In the genomic region with DNA sequence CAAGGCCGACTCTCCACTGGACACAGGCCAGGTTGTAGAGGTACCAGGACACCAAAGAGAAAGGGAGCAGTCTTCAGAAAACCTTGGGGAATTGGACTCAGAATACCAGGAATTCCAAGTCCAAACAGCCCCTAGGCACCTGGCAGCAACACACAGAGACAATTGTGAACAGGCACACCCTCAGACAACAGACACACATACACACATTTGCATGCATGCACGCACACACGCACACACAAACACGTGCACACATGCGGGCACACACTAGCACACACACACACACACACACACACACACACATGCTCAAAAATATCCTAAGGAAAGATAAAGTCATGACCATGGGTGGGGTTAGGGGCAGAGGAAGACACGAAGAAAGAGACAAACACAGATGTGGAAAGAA, we compare ENCODE assay signal across 27 mouse cellular contexts. TPM values are rescaled to one million over a fixed set of nuclear protein-coding genes. Genes with fewer than 3 reads are reported as not detected.
A peak's percentile ranks its signal among the peaks of the same experiment; 100 is the strongest.
DNase-seq lines count a peak whose midpoint lies in the region; ATAC-seq and TF ChIP-seq lines count a peak whose summit lies in the region.
"Had no signal": no experiment of that assay in that cellular context is flagged by ENCODE, and none has a peak within 500 bp of the region (broad histone marks: within the 10 kb centered on the region; RNA-seq: fewer than 3 reads in every experiment).

No protein-coding gene starts in this region.

- H3K27ac ChIP-seq in liver, postnatal 0 days (ENCODE audit: low read depth): no peak overlapping the region
- no peak overlapping the region for H3K27ac ChIP-seq in liver, embryonic 11.5 days (ENCODE audit: low read depth, low read length)
- H3K27ac ChIP-seq: forebrain, embryonic 13.5 days; liver, embryonic 13.5 days; lung, embryonic 15.5 days; midbrain, embryonic 13.5 days; neural tube, embryonic 13.5 days; stomach, embryonic 15.5 days had no signal

- DNase-seq in gastrocnemius, postnatal 14 days: peak; percentile 38
- no peak for DNase-seq in gastrocnemius, adult 18-20 months (ENCODE audit: low spot score)
- peak; percentile 52 for DNase-seq in liver, postnatal 0 days
- DNase-seq in liver, embryonic 11.5 days (ENCODE audit: low spot score): no peak
- DNase-seq in R1 (ENCODE audit: low read depth, low spot score): peak; percentile 46
- DNase-seq in splenic B cell, adult 2 months (ENCODE audit: low read depth, low spot score): peak; percentile 23
- DNase-seq in right cerebral cortex, postnatal 10 days (ENCODE audit: low spot score in 2 of 2): no peak
- DNase-seq in left cerebral cortex, postnatal 36 days (ENCODE audit: low spot score in 2 of 2): no peak
- DNase-seq: B cell, adult 2 months; cerebellum, adult 2 months; cerebellum, postnatal 36 days; heart, adult 18-20 months; kidney, adult 2 months; kidney, postnatal 10 days; left cerebral cortex, postnatal 4 days; liver, embryonic 13.5 days; right cerebral cortex, adult 18-20 months; thymus, postnatal 14 days had no signal

- TF ChIP-seq EP300 in liver, postnatal 0 days (IDR thresholded peaks at IDR 0.05; ENCODE audit: low read depth): no peak

- H3K9ac ChIP-seq in liver, postnatal 0 days (replicated peaks): no peak overlapping the region
- H3K9ac ChIP-seq in liver, embryonic 11.5 days (ENCODE audit: low read depth, low read length): no peak overlapping the region
- H3K9ac ChIP-seq: forebrain, embryonic 13.5 days; liver, embryonic 13.5 days; lung, embryonic 15.5 days; midbrain, embryonic 13.5 days; neural tube, embryonic 13.5 days; stomach, embryonic 15.5 days had no signal

- no peak for ATAC-seq in liver, postnatal 0 days
- ATAC-seq in liver, embryonic 11.5 days (replicated peaks; ENCODE audit: low FRiP score): no peak
- ATAC-seq: forebrain, embryonic 13.5 days; midbrain, embryonic 13.5 days had no signal

- no peaks in the 10 kb centered on the region for H3K4me1 ChIP-seq in liver, postnatal 0 days (ENCODE audit: insufficient read depth)
- no peaks in the 10 kb centered on the region for H3K4me1 ChIP-seq in liver, embryonic 11.5 days (replicated peaks; ENCODE audit: control insufficient read depth, insufficient read depth, low read length)
- H3K4me1 ChIP-seq: forebrain, embryonic 13.5 days; liver, embryonic 13.5 days; lung, embryonic 15.5 days; midbrain, embryonic 13.5 days; neural tube, embryonic 13.5 days; stomach, embryonic 15.5 days had no signal

- H3K4me3 ChIP-seq in liver, postnatal 0 days (ENCODE audit: low read depth, low read length): no peak overlapping the region
- H3K4me3 ChIP-seq in liver, embryonic 11.5 days (ENCODE audit: low read depth, low read length): no peak overlapping the region
- H3K4me3 ChIP-seq: forebrain, embryonic 13.5 days; liver, embryonic 13.5 days; lung, embryonic 15.5 days; midbrain, embryonic 13.5 days; neural tube, embryonic 13.5 days; stomach, embryonic 15.5 days had no signal

- WGBS in liver, postnatal 0 days (ENCODE audit: insufficient replicate concordance): 81% methylated on average over 6 of the region's 6 CpGs
- WGBS in liver, embryonic 11.5 days: 79% methylated on average over 6 of the region's 6 CpGs

- no peak for TF ChIP-seq CTCF in liver, postnatal 0 days (IDR thresholded peaks at IDR 0.05; ENCODE audit: low read depth)

- intact Hi-C loops in gastrocnemius, postnatal 14 days (cut with DNase I; ENCODE audit: low total_unique reads): no loop called here
- intact Hi-C loops in left cerebral cortex, postnatal 36 days (cut with DNase I): no loop called here

- H3K27me3 ChIP-seq in liver, postnatal 0 days (ENCODE audit: insufficient read depth, low read length): no peaks in the 10 kb centered on the region
- H3K27me3 ChIP-seq in liver, embryonic 11.5 days (replicated peaks; ENCODE audit: control insufficient read depth, insufficient read depth, low read length): no peaks in the 10 kb centered on the region
- H3K27me3 ChIP-seq in splenic B cell, adult 2 months (ENCODE audit: control insufficient read depth, insufficient read depth, low read length, poor library complexity, severe bottlenecking): no peaks in the 10 kb centered on the region
- H3K27me3 ChIP-seq: forebrain, embryonic 13.5 days; liver, embryonic 13.5 days; lung, embryonic 15.5 days; midbrain, embryonic 13.5 days; neural tube, embryonic 13.5 days; stomach, embryonic 15.5 days had no signal

- H3K9me3 ChIP-seq in liver, postnatal 0 days (ENCODE audit: low read length): peaks cover 4% of the 10 kb centered on the region
- H3K9me3 ChIP-seq in liver, embryonic 11.5 days (ENCODE audit: control insufficient read depth, low read length): peaks cover 5% of the 10 kb centered on the region; the same call in 1 of the 2 replicates
- H3K9me3 ChIP-seq: forebrain, embryonic 13.5 days; lung, embryonic 15.5 days; midbrain, embryonic 13.5 days; stomach, embryonic 15.5 days had no signal

- H3K4me2 ChIP-seq in liver, postnatal 0 days (ENCODE audit: low read depth, low read length): no peak overlapping the region
- no peak overlapping the region for H3K4me2 ChIP-seq in liver, embryonic 11.5 days
- H3K4me2 ChIP-seq: forebrain, embryonic 13.5 days; liver, embryonic 13.5 days; lung, embryonic 15.5 days; midbrain, embryonic 13.5 days; neural tube, embryonic 13.5 days; stomach, embryonic 15.5 days had no signal

- H3K36me3 ChIP-seq in liver, postnatal 0 days (replicated peaks; ENCODE audit: insufficient read depth, low read length): no peaks in the 10 kb centered on the region
- H3K36me3 ChIP-seq in liver, embryonic 11.5 days (ENCODE audit: control insufficient read depth, insufficient read depth, low read length): no peaks in the 10 kb centered on the region
- H3K36me3 ChIP-seq in splenic B cell, adult 2 months (ENCODE audit: control insufficient read depth, insufficient read depth, low read length, poor library complexity, severe bottlenecking): no peaks in the 10 kb centered on the region
- H3K36me3 ChIP-seq: liver, embryonic 13.5 days; lung, embryonic 15.5 days; midbrain, embryonic 13.5 days; neural tube, embryonic 13.5 days; stomach, embryonic 15.5 days had no signal

RNA-seq across cellular contexts. Expression of a gene that starts 4.0 kb away (rescaled TPM):
- not detected for total RNA-seq in gastrocnemius, postnatal 14 days (2021)
- total RNA-seq in gastrocnemius, adult 18-20 months (2021): not detected
- not detected in 2 replicates for polyA plus RNA-seq in liver, postnatal 0 days (2015; fragmentation: Nextera tagmentation; extraction: Ambion mirVana)
- polyA plus RNA-seq in liver, embryonic 11.5 days (2014; fragmentation: Nextera tagmentation; extraction: Ambion mirVana): not detected in 2 replicates
- not detected for total RNA-seq in left cerebral cortex, postnatal 36 days (2021)
- total RNA-seq: adrenal gland, postnatal 4 days; heart, adult 18-20 months; hematopoietic stem cell, adult 5-6 weeks; left cerebral cortex, adult 18-20 months; left cerebral cortex, postnatal 4 days had no signal
- polyA plus RNA-seq: cerebellum, adult 2 months; forebrain, embryonic 13.5 days; heart, embryonic 16.5 days; kidney, adult 2 months; liver, embryonic 13.5 days; lung, embryonic 15.5 days; midbrain, embryonic 13.5 days; neural tube, embryonic 13.5 days; stomach, embryonic 15.5 days had no signal

RNA-seq across cellular contexts. Expression of a gene that starts 11.7 kb away (rescaled TPM):
- total RNA-seq in gastrocnemius, postnatal 14 days (2021): not detected
- not detected for total RNA-seq in gastrocnemius, adult 18-20 months (2021)
- polyA plus RNA-seq in liver, postnatal 0 days (2015; fragmentation: Nextera tagmentation; extraction: Ambion mirVana): not detected in 2 replicates
- polyA plus RNA-seq in liver, embryonic 11.5 days (2014; fragmentation: Nextera tagmentation; extraction: Ambion mirVana): not detected in 2 replicates
- not detected for total RNA-seq in left cerebral cortex, postnatal 36 days (2021)
- total RNA-seq: adrenal gland, postnatal 4 days; heart, adult 18-20 months; hematopoietic stem cell, adult 5-6 weeks; left cerebral cortex, adult 18-20 months; left cerebral cortex, postnatal 4 days had no signal
- polyA plus RNA-seq: cerebellum, adult 2 months; forebrain, embryonic 13.5 days; kidney, adult 2 months; liver, embryonic 13.5 days; lung, embryonic 15.5 days; midbrain, embryonic 13.5 days; neural tube, embryonic 13.5 days; stomach, embryonic 15.5 days had no signal

RNA-seq across cellular contexts. Expression of a gene that starts 15.8 kb away (rescaled TPM):
- not detected for total RNA-seq in gastrocnemius, postnatal 14 days (2021)
- total RNA-seq in gastrocnemius, adult 18-20 months (2021): not detected
- polyA plus RNA-seq in liver, postnatal 0 days (2015; fragmentation: Nextera tagmentation; extraction: Ambion mirVana): not detected in 2 replicates
- polyA plus RNA-seq in liver, embryonic 11.5 days (2014; fragmentation: Nextera tagmentation; extraction: Ambion mirVana): not detected in 2 replicates
- total RNA-seq in left cerebral cortex, postnatal 36 days (2021): not detected
- total RNA-seq: adrenal gland, postnatal 4 days; heart, adult 18-20 months; hematopoietic stem cell, adult 5-6 weeks; left cerebral cortex, adult 18-20 months; left cerebral cortex, postnatal 4 days had no signal
- polyA plus RNA-seq: cerebellum, adult 2 months; forebrain, embryonic 13.5 days; heart, embryonic 16.5 days; kidney, adult 2 months; liver, embryonic 13.5 days; lung, embryonic 15.5 days; midbrain, embryonic 13.5 days; neural tube, embryonic 13.5 days; stomach, embryonic 15.5 days had no signal

RNA-seq across cellular contexts. Expression of a gene that starts 34.6 kb away (rescaled TPM):
- 10 to 100 TPM; 13.9 to 14.3 TPM for total RNA-seq in gastrocnemius, postnatal 14 days (2021)
- 10 to 100 TPM; 18.8 to 25.7 TPM for total RNA-seq in gastrocnemius, adult 18-20 months (2021)
- polyA plus RNA-seq in liver, postnatal 0 days (2015; fragmentation: Nextera tagmentation; extraction: Ambion mirVana): 31.7 and 34.0 TPM in 2 replicates
- polyA plus RNA-seq in liver, embryonic 11.5 days (2014; fragmentation: Nextera tagmentation; extraction: Ambion mirVana): 37.1 and 37.6 TPM in 2 replicates
- 10 to 100 TPM; 90.7 to 98.7 TPM for total RNA-seq in left cerebral cortex, postnatal 36 days (2021)

Comparison
In these comparisons a context has a peak if more than half of its experiments do, and no peak if none do; other contexts are left out.
1. DNase-seq: peak in gastrocnemius, postnatal 14 days (single experiment), liver, postnatal 0 days (single experiment), R1 (single experiment) and splenic B cell, adult 2 months (single experiment); none in gastrocnemius, adult 18-20 months (single experiment), liver, embryonic 11.5 days (single experiment), right cerebral cortex, postnatal 10 days (0 of 2) and left cerebral cortex, postnatal 36 days (0 of 2).